Mouse (Mus musculus) G1E-ER4 (cell line): ENCODE measurements around the gene Prox1. TPM values are rescaled to one million over a fixed set of nuclear protein-coding genes. Genes with fewer than 3 reads are reported as not detected.

Experiments used
- GATA1 ChIP-seq: IDR thresholded peaks from one replicate; pipeline ENCODE4 v1.8.0; 2012; ENCODE audit warnings: low read length, inconsistent platforms
- polyA plus RNA-seq: library from polyadenylated mRNA; stranded (reverse); fragments of >175 nt; gene quantifications from 2 replicates; pipeline ENCODE4 v1.2.3, GENCODE M21; 2012

Gene Prox1
- polyA plus RNA-seq, 1 experiment, result not detected

GRCm38 (mm10) chr1:190137943-190138342, 32.6 kb downstream of the Prox1 start:
- no peak for TF ChIP-seq GATA1

- no peak for TF ChIP-seq GATA1
Measured at GRCm38 (mm10) chr1:190132897-190133296, 37.6 kb downstream of the Prox1 start.

- TF ChIP-seq GATA1, result no peak
Measured at GRCm38 (mm10) chr1:190130888-190131287, 39.6 kb downstream of the Prox1 start.

- TF ChIP-seq GATA1, result no peak
Measured at GRCm38 (mm10) chr1:190129553-190129952, 41.0 kb downstream of the Prox1 start.

GRCm38 (mm10) chr1:190128674-190129322, 41.7 kb downstream of the Prox1 start:
- TF ChIP-seq GATA1, result no peak

- no peak for TF ChIP-seq GATA1
Measured at GRCm38 (mm10) chr1:190127878-190128277, 42.6 kb downstream of the Prox1 start.

- TF ChIP-seq GATA1, result no peak
Measured at GRCm38 (mm10) chr1:190127163-190127795, 43.2 kb downstream of the Prox1 start.

- no peak for TF ChIP-seq GATA1
Measured at GRCm38 (mm10) chr1:190124961-190125739, 45.4 kb downstream of the Prox1 start.

GRCm38 (mm10) chr1:190123404-190123803, 47.1 kb downstream of the Prox1 start:
- no peak for TF ChIP-seq GATA1

- no peak for TF ChIP-seq GATA1
Measured at GRCm38 (mm10) chr1:190115985-190116384, 54.5 kb downstream of the Prox1 start.

GRCm38 (mm10) chr1:190111741-190112140, 58.8 kb downstream of the Prox1 start:
- no peak for TF ChIP-seq GATA1

- TF ChIP-seq GATA1, result no peak
Measured at GRCm38 (mm10) chr1:190107587-190107986, 62.9 kb downstream of the Prox1 start.

GRCm38 (mm10) chr1:190106674-190107420, 63.7 kb downstream of the Prox1 start:
- TF ChIP-seq GATA1, result no peak

GRCm38 (mm10) chr1:190106060-190106459, 64.5 kb downstream of the Prox1 start:
- no peak for TF ChIP-seq GATA1

- TF ChIP-seq GATA1, result no peak
Measured at GRCm38 (mm10) chr1:190093326-190093725, 77.2 kb downstream of the Prox1 start.

- no peak for TF ChIP-seq GATA1
Measured at GRCm38 (mm10) chr1:190092076-190092475, 78.4 kb downstream of the Prox1 start.

- TF ChIP-seq GATA1, result no peak
Measured at GRCm38 (mm10) chr1:190088929-190089328, 81.6 kb downstream of the Prox1 start.
